Mouse (Mus musculus) left cerebral cortex, adult 18-20 months (tissue): ENCODE measurements at regions not wholly inside any gene's neighbourhood (a gene's known extent, or its start where the extent isn't known, plus 50 kb on each side); places are given as distances from the start of the nearest gene placed in this dataset.

ENCODE experiments used
- DNase-seq, 2 experiments: peaks; one replicate each; pipeline ENCODE4 v3.0.0; 2021 to 2022; ENCODE audit warnings: low spot score in 2 of 2, mixed read lengths in 1 of 2

DNA sequence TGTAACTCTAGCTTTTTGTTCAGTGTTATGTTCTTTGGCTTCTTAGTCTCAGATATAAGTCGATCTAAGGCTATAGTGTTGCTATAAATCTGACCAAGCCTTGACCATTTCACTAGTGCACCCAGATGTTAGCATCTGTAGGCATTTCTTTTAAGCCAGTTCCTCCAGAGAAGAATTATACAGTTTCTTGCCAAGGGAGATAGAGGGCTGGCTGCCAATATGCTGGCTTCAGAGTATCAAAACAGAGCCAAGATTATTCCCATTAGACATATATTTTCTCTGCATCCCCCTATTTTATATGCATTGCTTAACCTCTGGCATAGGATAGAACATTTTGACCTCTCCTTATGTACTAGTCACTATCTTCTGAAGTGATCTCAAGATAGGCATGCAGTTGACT lies 487.5 kb downstream of the Synb start:
- no peak for DNase-seq

DNA sequence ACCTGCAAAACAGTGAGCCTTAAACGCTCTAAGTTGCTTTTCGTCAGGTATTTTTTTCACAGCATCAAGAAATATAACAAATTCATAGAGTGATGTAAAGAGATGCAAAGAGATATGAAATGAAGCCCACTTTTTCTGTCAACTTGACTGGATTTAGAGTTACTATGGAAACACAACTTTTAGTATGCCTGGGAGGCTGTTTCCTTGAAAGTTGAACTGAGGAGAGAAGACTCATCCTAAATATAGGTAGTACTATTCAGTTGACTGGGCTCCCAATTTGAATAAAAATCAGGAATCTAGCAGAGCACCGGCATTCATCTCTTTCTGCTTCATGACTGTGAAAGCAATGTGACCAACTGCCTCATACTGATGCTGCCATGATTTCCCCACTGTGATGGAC lies 509.7 kb downstream of the Synb start:
- DNase-seq, result no peak

DNA sequence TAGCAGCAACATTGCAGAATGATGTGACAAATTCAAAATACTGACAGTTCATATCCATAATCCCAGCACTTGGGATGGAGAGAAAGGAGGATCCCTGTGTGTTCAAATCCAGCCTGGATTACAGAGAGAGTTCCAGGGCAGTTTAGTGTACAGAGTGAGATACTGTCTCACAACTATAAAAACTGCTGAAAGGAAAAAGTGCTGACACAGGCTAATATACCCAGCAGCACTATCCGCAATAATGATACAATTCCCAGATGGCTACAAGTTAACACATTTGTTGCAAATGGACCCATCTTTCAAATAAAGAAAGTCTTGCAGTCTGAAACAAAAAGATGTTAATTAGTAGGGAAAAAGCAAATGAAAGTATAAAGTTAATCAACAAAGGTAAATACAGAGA lies 510.9 kb downstream of the Synb start:
- no peak for DNase-seq

DNA sequence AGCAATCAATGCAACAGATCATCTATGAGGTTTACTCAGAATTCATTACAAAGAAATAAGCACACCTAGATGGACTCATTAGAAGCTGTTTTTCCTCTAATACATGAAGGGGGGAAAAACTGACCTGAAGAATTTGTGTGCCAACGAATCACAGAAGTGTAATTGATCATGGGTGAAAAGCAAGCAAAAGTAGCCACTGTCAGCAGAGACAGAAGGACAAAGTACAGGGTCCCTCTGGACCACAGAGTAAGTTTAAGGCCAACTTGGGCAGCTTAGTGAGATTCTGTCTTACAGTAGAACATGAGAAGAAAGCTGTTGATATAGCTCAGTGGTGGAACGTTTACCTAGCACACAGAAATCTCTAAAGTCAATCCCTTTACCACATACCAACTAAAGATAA lies 523.7 kb downstream of the Synb start:
- DNase-seq, result no peak

DNA sequence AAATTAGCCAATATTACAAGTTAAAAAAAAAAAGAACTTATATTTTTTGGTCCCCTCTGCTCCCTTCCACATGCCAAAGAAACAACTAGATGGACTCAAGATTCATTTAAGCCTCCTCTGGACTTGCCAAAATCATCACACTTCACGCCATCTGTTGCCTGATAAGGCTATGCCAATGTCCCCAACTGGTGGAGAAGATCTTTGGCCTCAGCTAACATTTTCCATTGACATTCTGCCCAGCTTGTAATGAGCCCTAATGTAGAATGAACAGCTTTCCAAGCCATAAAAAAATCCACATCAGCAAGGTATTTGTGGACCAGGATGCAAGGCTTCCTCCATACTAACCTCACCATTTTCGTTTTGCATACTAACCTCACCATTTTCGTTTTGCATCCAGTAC lies 531.2 kb downstream of the Synb start:
- no peak for DNase-seq

DNA sequence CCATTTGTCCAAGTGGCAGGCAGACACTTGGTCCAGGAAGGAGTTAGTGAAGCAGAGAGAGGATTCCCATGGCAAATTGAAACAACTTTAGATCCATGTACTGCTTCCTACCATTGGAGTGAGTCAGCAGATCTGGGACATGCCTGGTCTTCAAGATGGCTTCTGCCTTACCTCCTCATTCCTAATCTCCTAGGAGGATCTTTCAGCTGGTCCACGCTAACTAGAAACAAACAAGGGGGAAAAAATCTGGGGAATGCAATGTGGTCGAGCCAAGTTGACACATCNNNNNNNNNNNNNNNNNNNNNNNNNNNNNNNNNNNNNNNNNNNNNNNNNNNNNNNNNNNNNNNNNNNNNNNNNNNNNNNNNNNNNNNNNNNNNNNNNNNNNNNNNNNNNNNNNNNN lies 549.4 kb downstream of the Synb start:
- DNase-seq, result no peak

DNA sequence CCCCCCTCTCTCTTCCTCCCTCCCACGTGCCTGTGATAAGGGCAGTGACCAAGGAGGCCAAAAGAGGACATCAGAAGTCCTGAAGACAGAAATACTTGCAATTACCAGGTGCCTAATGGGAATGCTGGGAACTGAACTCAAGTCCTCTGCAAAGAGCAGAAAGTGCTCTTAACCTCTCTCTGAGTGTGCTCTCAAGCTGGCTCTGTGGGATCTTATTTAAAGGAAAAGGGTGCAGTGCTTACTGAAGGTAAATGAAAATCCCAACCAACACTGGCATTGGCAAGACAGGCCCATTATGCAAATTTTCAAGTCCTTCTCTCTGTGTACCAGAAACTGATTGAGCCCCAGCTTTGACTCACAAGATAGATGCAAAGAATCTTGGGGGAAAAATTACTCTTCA lies 555.6 kb downstream of the Synb start:
- no peak for DNase-seq

DNA sequence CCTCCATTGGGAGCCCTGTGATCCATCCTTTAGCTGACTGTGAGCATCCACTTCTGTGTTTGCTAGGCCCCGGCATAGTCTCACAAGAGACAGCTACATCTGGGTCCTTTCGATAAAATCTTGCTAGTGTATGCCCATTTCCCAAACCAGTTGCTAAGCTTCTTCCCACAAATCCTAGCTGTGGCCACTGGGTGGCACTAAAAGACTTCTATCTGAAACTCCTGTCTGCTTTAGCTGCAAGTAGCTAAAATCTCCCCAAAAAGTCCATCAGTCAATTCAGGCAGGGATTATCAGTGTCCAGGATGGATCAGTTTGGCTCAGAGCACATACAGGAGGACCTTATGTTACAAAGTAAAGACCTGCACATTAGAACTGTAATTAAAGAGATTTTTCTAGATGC lies 558.3 kb downstream of the Synb start:
- DNase-seq, result peak; percentile 77 to 79

DNA sequence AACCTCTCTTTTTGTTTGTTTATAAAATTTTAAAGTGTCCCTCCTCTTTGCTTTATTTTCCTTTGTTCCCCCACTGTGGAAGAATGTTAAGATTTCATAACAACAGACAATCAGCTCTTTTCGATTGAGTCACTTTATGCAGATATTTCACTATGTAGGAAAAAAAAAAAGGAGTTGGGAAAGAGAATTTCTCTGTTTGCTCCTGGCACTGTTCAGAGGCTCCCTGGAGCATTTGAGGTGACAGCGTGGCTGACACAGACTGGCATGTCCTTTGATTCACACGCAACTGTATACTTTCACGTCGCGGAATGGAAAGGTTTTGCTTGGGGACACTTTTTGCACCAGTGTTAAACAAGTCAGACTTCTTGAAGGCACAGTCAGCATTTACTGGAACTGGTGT lies 572.9 kb downstream of the Synb start:
- DNase-seq, result no peak

DNA sequence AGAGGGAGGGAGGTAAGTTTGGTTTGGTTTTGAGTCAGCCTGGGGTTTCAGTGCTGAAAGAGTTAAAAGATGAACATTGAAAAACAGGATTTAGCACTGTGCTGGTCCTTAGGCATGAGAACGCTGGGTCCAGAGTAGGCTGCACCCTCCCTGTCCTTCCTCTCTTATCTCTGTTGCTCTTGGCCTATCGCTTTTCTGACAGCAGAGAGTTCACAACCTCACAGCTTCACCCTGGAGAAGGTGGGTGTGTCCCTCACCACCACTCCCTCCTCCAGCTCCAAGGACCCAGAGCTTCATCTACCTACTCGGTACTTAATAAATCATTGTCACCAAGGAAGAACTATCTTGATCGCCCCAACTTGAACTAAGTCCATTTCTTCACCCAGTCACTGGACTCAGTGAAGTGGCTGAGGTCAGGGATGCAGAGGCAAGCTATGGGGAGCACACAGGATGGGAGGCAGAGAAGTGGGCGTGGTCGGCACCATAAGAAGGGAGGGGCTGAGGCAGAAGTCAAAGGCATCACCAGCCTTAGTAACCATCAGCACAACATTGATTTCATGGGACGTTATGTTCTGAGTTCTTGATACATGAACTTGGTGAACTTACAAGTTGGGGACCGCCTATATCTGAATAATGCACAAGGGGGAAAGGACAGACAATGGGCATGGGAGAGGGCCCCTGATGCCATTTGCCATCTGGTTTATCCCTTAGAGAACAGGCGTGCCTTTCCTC lies 574.5 kb downstream of the Synb start:
- no peak for DNase-seq

DNA sequence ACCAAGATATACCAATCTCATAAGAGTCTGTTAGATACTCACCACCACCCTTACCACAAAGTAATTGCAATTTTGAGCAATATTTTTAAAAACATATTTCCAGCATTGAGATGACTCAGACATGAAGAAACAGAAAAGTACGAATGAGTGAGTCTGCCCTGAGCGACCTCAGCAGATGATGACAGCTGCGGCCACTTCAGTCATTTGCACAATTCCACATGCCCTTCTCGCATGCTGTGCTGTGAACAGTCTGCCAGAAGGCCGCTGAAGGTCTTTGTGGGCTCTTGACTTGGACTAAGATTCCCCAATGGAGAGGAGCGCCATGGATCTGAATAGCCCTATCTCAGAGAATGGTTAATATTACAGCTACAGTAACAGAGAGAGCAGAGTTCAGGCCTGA lies 575.3 kb downstream of the Synb start:
- DNase-seq, result no peak
